Mouse (Mus musculus) left cerebral cortex, adult 2 months (tissue): ENCODE results near the gene Aifm1. TPM values are rescaled to one million over a fixed set of nuclear protein-coding genes. Genes with fewer than 3 reads are reported as not detected.
A peak's percentile ranks its signal among the peaks of the same experiment; 100 is the strongest.
"Not testable (repeated sequence)": the region's sequence is repeated elsewhere in the genome, so short reads cannot be mapped to it uniquely, and the experiment has no call there.

Experiments
- DNase-seq, 2 experiments: peaks; one replicate each; pipeline ENCODE4 v3.0.0; 2021 to 2022; ENCODE audit warnings: low spot score in 2 of 2, mixed read lengths in 1 of 2; ENCODE audit errors: extremely low spot score in 1 of 2
- H3K27ac ChIP-seq: fragments of 200-600 bp; 2 replicates; pipeline ENCODE4 v1.8.1; 2022
- H3K4me3 ChIP-seq: fragments of 200-600 bp; 2 replicates; pipeline ENCODE4 v1.8.1; 2022
- CTCF ChIP-seq: fragments of 200-600 bp; IDR thresholded peaks from 2 replicates; pipeline ENCODE4 v1.8.1; 2022; ENCODE audit warnings: antibody characterized with exemption, mild to moderate bottlenecking, moderate library complexity
- intact Hi-C: fragments of 180-260 bp; cut with DNase I; formaldehyde crosslinking; loops from one replicate; pipeline ENCODE4 v1.15.1; 2025
- total RNA-seq, 2 experiments: library from RNA; stranded (reverse); gene quantifications; 2 replicates each; pipeline ENCODE4 v1.2.3; 2021

The Aifm1 gene
- total RNA-seq, 2 experiments from 2014 or later, result 21.6 to 28.3 TPM

- Histone ChIP-seq H3K4me3 (no peak overlapping the region), H3K27ac (no peak overlapping the region)
- no peak for TF ChIP-seq CTCF
- intact Hi-C loops, result no loop called here
- DNase-seq, result no peak
These were observed 58.3 kb downstream of the Aifm1 start for GRCm38 (mm10) chrX:48455018-48455417.

- intact Hi-C loops, result no loop called here
- no peak for DNase-seq
- peak overlapping the region; percentile 34 for H3K4me3 ChIP-seq
- H3K27ac ChIP-seq, result no peak overlapping the region
- no peak for TF ChIP-seq CTCF
These were observed 58.9 kb downstream of the Aifm1 start for GRCm38 (mm10) chrX:48454495-48454878.

- intact Hi-C loops, result no loop called here
- DNase-seq, result peak in 1 of 2 experiments; percentile 32
- no peak for TF ChIP-seq CTCF
These were observed 59.4 kb downstream of the Aifm1 start for GRCm38 (mm10) chrX:48453736-48454494.

GRCm38 (mm10) chrX:48452931-48453673, 60.3 kb downstream of the Aifm1 start:
- intact Hi-C loops, result no loop called here
- H3K27ac ChIP-seq, result no peak overlapping the region
- TF ChIP-seq CTCF, result no peak
- DNase-seq, result no peak
- H3K4me3 ChIP-seq, result peak overlapping the region; percentile 29

More at GRCm38 (mm10) chrX:48453736-48454494, 59.4 kb downstream of the Aifm1 start:
- Histone ChIP-seq H3K4me3 (peak overlapping the region; percentile 34), H3K27ac (no peak overlapping the region)

- DNase-seq, result no peak
- no peak for TF ChIP-seq CTCF
- no peak overlapping the region for H3K4me3 ChIP-seq
- intact Hi-C loops, result no loop called here
- H3K27ac ChIP-seq, result no peak overlapping the region
These were observed 61.0 kb downstream of the Aifm1 start for GRCm38 (mm10) chrX:48452231-48452890.

GRCm38 (mm10) chrX:48449646-48450045, 63.7 kb downstream of the Aifm1 start:
- Histone ChIP-seq H3K27ac (no peak overlapping the region), H3K4me3 (no peak overlapping the region)
- DNase-seq, result no peak
- TF ChIP-seq CTCF, result no peak
- intact Hi-C loops, result no loop called here

- no peak for DNase-seq
- no peak for TF ChIP-seq CTCF
- no peak overlapping the region for H3K27ac ChIP-seq
- intact Hi-C loops, result no loop called here
- no peak overlapping the region for H3K4me3 ChIP-seq
These were observed 68.7 kb downstream of the Aifm1 start for GRCm38 (mm10) chrX:48444677-48445076.

GRCm38 (mm10) chrX:48441954-48442353, 71.4 kb downstream of the Aifm1 start:
- no peak overlapping the region for H3K4me3 ChIP-seq
- no peak overlapping the region for H3K27ac ChIP-seq
- TF ChIP-seq CTCF, result no peak
- intact Hi-C loops, result no loop called here
- DNase-seq, result no peak

GRCm38 (mm10) chrX:48441548-48441947, 71.8 kb downstream of the Aifm1 start:
- TF ChIP-seq CTCF, result no peak
- DNase-seq, result no peak
- intact Hi-C loops, result no loop called here
- Histone ChIP-seq H3K27ac (no peak overlapping the region), H3K4me3 (no peak overlapping the region)

- DNase-seq, result no peak
- Histone ChIP-seq H3K4me3 (no peak overlapping the region), H3K27ac (no peak overlapping the region)
- no peak for TF ChIP-seq CTCF
- intact Hi-C loops, result no loop called here
These were observed 74.3 kb downstream of the Aifm1 start for GRCm38 (mm10) chrX:48439036-48439435.

GRCm38 (mm10) chrX:48436082-48436481, 77.3 kb downstream of the Aifm1 start:
- intact Hi-C loops, H3K4me3 ChIP-seq, DNase-seq, H3K27ac ChIP-seq: not testable (repeated sequence)

GRCm38 (mm10) chrX:48435477-48435900, 77.9 kb downstream of the Aifm1 start:
- intact Hi-C loops, result no loop called here
- TF ChIP-seq CTCF, result no peak
- Histone ChIP-seq H3K4me3 (no peak overlapping the region), H3K27ac (no peak overlapping the region)
- no peak for DNase-seq
